Mouse (Mus musculus): ENCODE data around the gene Vmn2r83.
"Not testable (repeated sequence)": the region's sequence is repeated elsewhere in the genome, so short reads cannot be mapped to it uniquely, and the experiment has no call there.

Gene Vmn2r83

DNA sequence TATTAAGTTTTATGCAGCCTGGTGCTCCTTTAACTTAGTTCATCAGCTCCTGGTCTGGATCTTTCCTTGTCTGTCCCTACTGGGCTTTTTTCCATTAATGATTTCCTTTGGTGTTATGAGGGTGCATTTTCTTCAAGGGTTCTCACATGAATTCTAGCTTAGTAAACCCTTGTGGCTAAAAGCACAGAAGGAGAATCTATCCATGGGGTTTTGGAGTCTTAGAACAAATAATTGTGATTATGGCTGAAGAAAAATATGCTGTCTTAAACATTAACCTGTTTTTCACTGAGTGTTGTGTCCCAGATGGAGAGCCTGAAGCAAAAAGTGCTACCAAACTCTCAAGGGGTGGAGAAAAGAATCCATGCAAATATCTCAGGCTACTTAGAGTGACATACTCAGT, at the start of gene Vmn2r83:
Gene Vmn2r83, plus strand, starts transcription at position 301 of the 400 bp plus-strand sequence.
- DNase-seq: no peak

DNA sequence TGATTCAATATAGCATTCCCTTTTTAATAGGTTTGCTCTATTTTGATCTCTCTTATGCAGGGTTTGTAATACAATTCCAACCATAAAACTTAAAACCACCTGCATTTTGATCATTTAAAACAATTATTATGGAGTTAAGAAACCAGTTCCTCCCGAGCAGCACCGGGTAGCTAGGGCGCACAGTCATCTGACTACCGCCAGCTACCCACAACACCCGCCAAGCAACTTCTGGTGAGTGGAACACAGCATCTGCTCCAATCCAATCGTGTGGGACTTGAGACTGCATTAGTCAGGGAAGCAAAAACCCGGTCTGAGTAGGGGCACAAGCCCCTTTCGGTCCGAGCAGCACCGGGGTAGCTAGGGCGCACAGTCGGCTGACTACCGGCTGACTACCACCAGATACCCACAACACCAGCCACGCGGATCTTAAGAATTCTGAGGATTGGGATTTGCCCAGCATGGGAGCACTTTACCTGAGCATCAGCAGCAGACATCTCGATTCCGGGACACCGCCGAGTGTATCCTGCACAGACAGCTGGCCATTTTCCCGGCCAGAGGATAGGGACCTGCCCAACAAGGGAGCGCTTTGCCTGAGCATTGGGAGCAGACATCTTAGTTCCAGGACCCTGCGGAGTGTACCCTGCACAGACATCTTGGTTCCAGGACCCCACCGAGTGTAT, 33.2 kb upstream of the Vmn2r83 start:
- not testable (repeated sequence) for DNase-seq

DNA sequence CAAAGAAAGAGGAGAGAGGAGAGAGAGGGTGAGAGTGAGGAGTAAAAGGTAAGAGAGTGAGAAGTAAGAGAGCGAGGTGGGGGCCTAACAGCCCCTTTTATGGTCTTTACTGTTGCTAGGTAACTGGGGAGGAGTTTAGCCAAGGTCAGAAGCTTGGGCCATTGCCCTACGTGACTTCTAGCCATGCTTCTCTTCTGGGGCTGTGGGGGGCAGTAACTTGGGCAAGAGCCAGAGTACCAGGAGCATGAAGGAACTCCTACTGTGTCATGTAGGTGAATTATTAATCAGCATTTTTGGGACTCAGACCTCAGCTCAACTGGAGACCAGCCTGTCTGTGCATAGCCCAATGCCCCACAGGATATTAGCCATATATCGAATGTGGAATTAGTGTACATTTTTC, 27.4 kb downstream of the Vmn2r83 start:
- DNase-seq: no peak

DNA sequence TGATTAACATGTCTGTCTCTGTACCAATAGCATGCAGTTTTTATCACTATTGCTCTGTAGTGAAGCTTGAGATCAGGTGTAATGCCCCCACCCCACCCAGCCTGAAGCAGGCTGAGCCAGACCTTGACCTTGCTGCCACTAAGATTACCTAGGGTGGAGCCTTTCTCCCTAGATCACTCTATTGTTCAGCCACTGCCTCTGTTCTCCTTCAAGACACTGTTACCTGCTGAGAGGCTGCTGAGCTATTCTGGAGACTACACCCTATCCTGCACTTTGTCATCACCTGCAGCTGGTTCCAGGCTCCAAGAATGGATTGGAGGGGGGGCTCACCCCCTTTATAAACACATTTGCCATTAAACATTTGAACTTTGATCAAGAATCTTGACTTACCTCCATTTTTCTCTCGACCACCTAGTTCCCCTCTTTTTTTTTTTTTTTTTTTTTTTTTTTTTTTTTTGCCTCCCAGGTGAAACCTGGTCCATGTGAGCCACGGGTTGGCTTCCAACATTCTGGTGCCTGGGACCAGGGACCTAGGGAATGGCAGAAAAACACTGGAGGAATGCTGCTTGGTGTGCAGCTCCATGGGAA, 28.3 kb downstream of the Vmn2r83 start:
- no peak for DNase-seq

DNA sequence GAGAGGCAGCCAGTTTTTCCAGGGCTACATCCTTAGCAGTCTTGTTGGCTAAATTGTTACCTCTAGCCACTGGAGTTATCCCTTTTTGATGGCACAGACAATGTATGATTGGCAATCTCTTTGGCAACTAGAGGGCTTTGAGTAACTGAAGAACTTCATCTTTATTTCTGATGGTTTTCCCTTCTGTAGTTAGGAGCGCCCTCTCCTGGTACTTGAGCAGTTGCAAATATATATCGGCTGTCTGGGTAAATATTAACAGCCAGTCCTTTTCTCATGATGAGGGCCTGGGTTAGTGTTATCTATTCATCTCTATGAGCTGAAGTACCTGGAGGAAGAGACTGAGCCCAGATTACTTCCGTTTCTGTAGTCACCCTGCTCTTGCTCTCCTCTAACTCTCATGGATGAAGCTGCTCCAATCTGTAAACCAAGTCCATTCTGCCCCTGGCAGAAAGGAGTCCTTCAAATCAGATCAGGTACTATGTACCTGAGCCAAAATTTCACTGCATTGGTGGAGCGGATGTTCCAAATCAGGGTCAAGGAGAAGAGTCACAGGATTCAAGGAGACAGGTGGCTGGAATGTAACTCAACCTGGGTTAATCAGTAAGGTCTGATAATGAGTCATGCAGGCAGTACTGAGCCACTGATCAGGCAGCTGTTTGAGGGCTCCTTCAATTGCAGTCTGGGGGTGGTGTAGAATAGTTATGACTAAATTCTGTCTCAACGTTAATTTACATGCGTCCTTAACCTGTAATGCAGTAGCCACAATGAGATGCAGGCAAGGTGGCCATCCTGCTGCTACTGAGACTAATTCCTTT, 34.5 kb downstream of the Vmn2r83 start:
- no peak for DNase-seq

DNA sequence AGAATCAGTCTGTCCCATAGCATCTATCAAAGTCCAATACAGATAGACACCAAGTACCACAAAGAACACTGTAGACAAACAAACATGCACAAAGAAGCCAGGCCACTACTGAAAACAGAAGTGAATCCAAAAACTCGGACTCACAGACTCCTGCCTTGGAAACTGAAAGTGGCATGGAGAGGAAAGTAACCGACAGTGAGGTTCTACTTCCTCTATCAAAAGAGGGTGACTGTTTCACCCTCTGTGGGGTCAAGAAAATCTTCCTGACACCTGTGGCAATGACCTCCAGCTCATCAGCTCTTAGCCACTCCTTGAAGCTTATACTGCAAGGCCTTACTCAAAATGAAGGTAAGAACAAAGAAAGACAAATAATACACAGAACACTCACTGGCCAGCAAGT, 38.2 kb downstream of the Vmn2r83 start:
- DNase-seq: no peak

DNA sequence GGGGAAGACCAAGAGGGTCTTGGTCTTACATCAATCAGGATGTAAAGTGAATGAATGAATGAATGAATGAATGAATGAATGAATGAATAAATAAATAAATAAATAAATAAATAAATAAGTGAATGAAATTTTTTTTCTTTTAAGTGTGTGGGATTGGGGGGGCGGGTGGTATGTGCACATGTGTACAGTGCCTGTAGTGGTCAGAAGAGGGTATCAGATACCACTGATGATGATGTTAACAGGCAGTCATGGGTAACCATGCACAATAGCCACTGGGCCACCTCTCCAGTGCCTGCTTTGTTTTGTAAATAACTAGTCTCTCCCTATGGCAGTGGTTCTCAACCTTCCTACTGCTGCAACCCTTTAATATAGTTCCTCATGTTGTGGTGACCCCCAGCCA, 55.9 kb downstream of the Vmn2r83 start:
- DNase-seq: no peak

DNA sequence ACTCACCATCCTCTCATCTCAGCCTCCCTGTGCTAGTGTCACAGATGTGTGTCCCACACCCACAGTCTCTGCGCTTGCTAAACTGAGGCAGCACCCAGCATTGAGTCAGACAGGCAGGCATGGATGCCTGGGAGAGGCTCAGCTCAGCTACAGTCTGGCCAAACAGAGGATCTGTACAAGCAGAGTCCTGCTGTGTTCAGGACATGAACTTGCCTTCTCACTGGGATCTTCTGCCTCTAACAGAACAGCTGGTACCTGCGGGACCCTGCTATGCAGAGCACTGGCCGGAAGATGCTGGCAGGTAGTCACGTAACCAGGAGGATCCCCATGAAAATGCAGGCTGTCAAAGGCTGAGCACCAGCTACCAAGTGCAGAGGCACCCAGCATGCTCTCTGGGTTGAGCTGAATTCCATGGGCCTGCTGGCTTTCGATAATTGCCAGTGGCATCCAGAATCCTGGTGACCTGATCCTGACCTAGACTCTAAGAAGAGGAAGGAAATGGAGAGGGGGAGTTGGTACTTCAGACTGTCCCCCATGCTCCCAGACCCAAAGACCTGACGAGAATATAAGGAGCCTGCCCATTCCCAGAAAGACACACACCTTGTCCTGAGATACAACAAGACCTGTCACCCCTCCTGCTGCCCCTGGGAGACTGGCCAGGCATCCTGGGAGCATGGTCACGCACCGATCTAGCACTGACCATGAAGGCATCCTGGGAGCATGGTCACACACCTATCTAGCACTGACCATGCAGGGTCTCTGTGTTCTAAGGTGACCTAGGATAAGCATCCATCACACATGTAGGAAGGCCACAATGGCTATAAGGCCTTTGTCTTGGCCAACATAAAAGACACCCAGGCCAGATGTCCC, 57.2 kb downstream of the Vmn2r83 start:
- DNase-seq: no peak

DNA sequence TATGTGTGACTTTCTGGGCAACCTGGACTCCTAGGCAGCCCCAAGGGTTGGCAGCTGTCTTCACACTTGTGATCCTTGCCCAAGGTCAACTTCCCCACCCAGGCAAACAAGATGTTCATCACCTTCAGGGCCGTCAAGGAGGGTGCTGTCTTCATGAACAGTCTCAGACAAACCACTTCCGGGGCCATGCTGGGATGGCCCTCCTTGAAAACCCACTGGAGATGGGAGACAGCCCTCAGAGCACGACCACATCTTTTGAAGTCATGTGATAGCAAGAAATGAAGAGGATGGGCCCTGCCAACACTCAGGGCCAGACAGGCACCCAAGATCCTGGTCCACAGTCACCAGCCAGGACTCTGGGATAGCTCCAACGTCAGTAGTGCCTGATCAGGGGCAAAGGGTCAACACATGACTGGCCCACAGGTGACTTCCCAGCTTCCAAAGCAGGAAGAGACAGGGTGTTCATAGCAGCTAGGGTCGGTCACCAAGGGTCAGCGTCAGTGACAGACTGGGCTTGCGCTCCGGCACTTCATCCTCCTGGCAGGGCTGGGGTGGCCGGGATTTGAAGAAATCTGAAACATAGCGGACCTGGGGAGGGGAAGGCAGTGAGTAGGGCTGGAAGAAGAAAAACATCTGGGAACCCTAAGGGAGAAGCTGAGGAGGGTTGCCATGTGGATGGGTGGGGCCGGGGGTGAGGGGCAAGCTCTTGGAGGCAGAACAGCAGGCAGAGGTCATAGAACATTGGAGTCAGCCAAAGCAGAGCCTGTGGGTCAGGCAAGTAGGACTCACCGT, 58.3 kb downstream of the Vmn2r83 start:
- no peak for DNase-seq

DNA sequence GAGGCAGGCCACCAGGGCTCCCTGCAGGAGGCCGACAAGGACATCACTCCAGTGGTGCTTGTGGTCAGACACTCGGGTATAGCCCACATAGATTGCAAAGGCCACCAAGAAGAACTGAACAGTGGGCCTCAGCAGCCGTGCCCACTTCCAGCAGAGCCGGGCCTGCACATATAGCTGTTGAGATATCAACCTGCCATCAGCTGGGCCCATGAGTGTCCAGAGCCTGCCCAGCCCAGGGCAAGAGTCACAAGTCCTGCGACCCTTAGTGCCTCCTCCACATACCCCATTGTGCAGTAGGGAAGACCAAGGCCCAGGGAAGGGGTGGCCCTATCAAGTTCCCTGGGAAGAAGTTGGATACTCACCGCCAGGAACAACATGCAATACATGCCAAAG, 58.9 kb downstream of the Vmn2r83 start:
- DNase-seq: no peak

DNA sequence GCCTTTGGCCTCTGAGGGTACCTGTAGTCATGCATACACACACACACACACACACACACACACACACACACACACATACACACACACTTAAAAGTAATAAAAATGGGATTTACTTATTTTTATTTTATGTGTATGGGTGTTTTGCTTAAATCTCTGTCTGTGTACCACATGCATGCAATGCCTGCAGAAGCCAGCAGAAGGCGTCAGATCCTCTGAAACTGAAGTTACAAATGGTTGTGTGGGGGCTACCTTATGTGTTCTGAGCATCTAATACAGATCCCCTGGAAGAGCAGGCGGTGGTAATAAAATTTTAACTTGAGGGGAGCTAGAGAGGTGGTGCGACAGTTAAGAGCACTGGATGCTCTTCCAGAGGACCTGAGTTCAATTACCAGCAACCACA, 59.5 kb downstream of the Vmn2r83 start:
- DNase-seq: no peak

DNA sequence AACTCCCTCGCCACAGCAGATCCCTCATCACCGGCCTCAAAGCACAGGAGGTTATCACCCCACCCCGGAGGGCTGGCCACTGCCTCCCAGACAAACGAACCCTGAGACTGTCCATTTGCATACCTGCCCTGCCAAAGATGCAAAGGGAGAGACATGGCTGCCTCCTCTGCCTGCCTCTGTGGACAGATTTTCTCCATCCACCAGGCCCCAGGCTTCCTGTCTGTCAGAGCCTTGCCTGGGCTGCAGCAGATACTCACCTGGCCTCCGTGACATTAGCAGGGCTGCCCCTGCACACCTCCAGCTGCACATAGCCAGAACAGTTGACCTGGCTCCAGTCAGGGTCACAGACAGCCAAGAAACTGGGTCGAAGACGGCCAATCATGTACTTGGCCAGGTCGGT, 61.7 kb downstream of the Vmn2r83 start:
- no peak for DNase-seq

DNA sequence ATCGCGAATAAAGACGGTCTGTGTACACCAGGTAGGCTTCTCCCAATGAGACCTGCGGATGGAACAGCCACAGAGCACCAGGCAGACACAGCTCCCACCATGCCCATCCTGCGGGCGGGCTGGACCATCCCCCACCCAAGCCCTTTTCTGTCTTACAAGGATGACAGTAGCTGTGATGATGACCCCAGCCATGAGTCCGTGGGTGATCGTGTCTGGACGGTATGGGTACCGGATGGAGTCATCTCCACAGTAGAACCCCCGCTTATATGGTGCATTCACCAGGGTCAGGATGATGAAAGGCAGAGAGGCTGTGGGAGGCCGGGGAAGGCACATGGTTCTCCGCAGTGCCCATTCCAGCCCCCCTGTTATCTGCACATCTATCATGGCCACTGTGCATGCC, 62.2 kb downstream of the Vmn2r83 start:
- no peak for DNase-seq

DNA sequence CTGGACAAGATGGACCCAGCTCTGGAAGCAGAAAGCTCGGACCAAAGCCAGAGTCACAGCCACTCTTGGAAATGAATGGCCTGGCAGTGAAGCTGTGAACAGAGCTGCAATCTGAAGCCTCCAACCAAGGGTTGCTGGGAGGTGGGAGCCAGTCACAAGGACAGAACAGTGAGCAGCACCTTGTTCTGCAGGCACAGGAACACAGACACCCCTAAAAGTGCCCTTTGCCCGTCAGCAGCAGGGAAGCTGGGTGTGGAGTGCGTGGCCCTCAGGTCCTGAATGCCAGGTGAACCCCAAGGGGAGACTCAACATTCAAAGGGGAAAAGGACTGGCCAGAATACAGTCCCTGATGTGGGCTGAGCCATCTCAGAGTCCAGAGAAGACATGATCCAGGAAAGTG, 63.1 kb downstream of the Vmn2r83 start:
- no peak for DNase-seq

DNA sequence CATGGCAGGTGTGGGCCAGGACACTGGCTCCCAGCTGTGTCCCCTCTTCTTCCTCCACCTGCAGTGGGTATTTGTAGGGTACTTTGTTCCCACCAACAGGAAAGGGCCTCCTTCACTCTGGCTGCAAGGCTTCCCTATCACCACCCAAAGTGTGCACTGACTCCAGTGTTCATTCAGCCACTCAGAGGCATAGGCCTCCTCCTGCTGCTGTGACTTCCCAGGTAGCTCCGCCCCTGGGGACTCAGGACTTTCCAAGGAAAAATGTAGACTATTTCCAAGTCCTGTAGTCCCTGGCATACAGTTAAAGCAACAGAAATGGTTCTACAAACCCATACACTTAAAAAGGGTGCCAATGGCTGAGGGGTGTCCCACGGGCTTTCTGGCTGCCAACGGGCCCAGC, 64.1 kb downstream of the Vmn2r83 start:
- DNase-seq: peak in 1 of 2 experiments; percentile 3

DNA sequence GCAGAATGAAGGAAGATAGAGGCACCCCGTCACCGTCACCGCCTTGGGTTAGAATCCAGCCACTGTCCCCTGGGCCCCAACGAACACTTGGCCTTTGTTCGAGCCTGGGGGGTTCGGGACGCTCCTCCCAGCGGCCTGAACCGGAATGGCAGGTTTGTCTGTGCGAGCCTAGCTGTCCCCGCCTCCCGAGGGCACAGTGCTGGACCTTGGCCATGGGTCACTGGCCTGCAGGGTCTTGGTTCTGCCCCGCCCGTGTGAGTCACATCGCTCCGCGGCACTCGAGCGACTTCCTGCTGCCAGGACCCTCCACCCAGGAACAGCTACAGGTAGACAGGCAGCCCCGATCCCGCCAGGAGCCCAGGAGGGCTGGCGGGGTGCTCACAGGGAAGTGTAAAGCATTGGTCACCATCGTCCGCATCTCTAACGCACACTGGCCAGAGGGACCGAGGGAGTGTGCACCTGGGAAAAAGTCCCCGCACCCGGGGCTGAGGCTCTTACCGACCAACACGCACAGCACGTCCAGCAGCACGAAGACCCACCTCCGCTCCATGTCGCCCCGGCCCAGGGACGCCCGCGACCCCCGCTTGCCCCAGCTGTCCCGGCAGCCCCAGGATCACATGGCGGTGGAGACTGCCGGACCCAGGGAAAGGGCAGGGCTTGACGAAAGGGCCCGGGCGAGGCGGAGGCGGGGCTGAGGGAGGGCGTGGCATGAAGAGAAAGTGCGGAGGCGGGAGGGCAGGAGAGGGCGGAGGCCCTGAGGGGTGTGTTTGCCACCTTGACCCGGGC, 64.8 kb downstream of the Vmn2r83 start, which contains the start of gene Plpp2:
Gene Plpp2, minus strand, starts transcription at position 671 of the 786 bp plus-strand sequence.
- DNase-seq: peak; percentile 47 to 51

DNA sequence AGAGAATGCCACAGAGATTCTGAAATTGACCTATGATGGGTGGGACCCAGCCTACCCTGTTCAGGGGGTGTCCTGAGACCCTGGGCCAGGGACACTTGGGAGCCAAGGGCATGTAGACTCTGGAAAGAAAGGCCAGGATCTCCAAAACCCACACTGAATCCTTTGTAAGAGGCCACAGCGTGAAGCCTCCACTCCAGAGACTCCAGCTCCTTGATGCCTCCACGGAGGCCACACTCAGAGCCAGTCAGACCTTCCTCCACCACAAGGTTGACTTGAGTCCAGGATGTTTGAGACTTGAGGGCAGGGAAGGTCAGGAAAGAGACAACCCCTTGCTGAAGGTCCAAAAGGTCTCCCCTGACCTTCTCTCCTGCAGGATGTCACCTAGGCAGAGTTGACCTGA, 65.9 kb downstream of the Vmn2r83 start:
- no peak for DNase-seq

DNA sequence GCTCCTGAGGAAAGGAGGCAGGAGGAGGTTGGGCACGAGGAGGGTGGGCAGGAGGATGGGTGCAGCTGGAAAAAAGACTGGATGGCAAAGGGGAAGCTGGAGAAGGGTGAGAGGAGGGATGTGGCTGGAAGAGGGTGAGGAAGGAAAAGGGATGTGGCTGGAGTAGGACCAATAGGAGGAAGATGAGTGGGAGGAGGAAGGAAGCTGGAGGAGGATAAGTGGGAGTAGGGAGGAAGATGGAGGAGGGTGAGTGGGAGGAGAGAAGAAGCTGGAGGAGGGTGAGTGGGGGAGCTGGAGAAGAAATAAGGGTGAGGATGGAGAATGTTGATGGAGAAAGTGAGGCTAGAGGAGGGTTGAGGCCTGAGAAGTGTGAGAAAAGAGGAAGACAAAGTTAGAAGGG, 66.9 kb downstream of the Vmn2r83 start:
- no peak for DNase-seq

DNA sequence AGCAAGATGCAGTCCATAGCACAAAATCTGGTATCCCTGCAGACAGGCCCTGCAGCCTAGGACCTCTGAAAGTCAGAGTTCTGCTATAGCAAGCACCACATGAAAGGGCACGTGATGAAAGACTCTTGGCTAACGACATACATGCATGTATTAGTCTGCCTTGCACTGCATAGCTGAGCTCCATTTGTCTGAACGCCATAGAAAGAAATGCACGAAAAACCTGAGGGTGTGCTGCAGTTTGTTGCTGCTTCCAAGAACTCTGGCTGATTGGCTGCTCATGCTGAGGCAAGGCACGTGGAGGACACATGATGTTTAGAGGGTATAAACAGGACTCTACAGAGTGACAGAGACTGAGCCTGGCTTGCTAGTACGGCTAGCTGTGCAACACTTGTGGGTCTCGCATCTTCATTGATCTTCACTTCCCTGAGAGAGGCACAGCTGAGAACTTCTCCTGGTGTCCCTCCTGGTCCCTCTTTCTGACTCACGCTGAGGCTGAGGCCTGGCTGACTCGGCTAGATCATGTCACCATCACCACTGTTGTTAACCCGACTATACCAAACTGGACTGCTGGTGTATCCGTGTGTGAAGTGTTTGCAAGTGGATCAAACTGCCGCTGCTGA, 68.0 kb downstream of the Vmn2r83 start:
- no peak for DNase-seq

DNA sequence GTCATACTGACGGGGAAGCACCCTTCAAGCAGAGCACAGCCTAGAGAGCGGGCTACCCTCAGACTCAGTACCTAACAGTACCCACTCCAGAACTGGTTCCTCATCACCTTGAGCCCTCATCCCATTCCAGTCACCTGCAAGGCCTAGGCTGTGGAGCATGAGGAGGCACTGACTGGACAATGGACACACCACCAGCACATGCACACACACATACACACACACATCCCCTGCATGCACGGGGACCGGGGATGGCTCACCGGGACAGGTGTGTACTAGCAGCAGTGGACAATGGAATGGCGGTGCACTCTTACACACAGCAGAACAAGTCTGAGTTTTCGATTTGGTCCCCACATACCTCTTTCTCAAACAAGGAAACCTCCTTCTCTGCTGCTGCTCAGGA, 68.7 kb downstream of the Vmn2r83 start:
- DNase-seq: no peak

DNA sequence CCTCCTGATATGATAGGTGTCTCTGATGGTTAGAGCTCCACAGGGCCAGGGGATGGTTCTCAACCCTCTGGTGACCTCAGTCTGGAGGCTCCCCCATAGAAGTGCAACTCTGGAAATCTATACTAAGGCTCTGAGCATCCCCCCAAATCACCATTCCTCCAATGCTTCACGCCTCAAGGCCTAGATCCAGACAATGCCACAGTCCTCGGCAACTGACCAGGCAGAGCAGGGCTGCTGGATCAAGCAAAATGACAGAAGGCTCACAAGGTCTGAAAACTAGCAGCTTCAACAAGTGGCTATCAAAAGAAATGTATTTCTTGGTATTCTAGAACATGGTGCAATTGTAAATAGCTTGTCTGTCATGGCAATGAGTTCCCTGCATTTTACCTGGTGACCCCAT, 69.2 kb downstream of the Vmn2r83 start:
- no peak for DNase-seq
